Mouse (Mus musculus) heart, postnatal 0 days (tissue): Measurements from ENCODE around the gene Fbxl5.

Source experiments
- CTCF ChIP-seq: IDR thresholded peaks from 2 replicates; pipeline ENCODE4 v1.5.1; 2016; ENCODE audit warnings: antibody characterized with exemption, control low read depth, low read depth
- EP300 ChIP-seq: IDR thresholded peaks from 2 replicates; pipeline ENCODE4 v1.6.1; 2016; ENCODE audit warnings: antibody characterized with exemption, low read depth

GRCm38 (mm10) chr5:43860670-43861431 is 39.4 kb upstream of the Fbxl5 start:
- TF ChIP-seq CTCF, result no peak
- TF ChIP-seq EP300, result no peak
